Mouse (Mus musculus) left cerebral cortex, postnatal 36 days (tissue): ENCODE results near the gene Zfp781. TPM values are rescaled to one million over a fixed set of nuclear protein-coding genes. Genes with fewer than 3 reads are reported as not detected.
"Not testable (repeated sequence)": the region's sequence is repeated elsewhere in the genome, so short reads cannot be mapped to it uniquely, and the experiment has no call there.

Experiments
- DNase-seq, 2 experiments: peaks; one replicate each; pipeline ENCODE4 v3.0.0; 2021 to 2022; ENCODE audit warnings: low spot score in 2 of 2, mixed read lengths in 1 of 2
- intact Hi-C: fragments of 180-260 bp; cut with DNase I; formaldehyde crosslinking; loops from one replicate; pipeline ENCODE4 v1.15.1; 2025
- total RNA-seq, 2 experiments: library from RNA; stranded (reverse); gene quantifications; 2 replicates each; pipeline ENCODE4 v1.2.3; 2021

Gene Zfp781
- 1 to 10 TPM; 2.9 to 3.1 TPM for total RNA-seq

GRCm38 (mm10) chr10:81929842-81930743, at the start of gene Zfp781:
Gene Zfp781, minus strand, starts transcription at chr10:81930480.
- intact Hi-C loops, DNase-seq: not testable (repeated sequence)

GRCm38 (mm10) chr10:81978365-81979003, 48.2 kb upstream of the Zfp781 start:
- DNase-seq = peak; percentile 16 to 45
- intact Hi-C loops = not testable (repeated sequence)

- DNase-seq, intact Hi-C loops: not testable (repeated sequence)
These were observed 451 bp upstream of the Zfp781 start for GRCm38 (mm10) chr10:81930744-81931118.

- peak; percentile 2 to 3 for DNase-seq
- intact Hi-C loops = not testable (repeated sequence)
These were observed 66.6 kb downstream of the Zfp781 start, which contains the start of gene Gm32687 for GRCm38 (mm10) chr10:81863409-81864407. Gene Gm32687, plus strand, starts transcription at chr10:81863934.

Other genes with a start within 250 kb of the Zfp781 start
- 10 to 100 TPM in 1 of 2 experiments, 1 to 10 TPM in 1; 9.6 to 10.4 TPM for gene Zfp433, start 225.7 kb downstream of the Zfp781 start, total RNA-seq
- 10 to 100 TPM in 1 of 2 experiments, 1 to 10 TPM in 1; 8.4 to 12.7 TPM for gene Gm3055, start 159.3 kb downstream of the Zfp781 start, total RNA-seq
- gene Gm4767, start 118.3 kb downstream of the Zfp781 start, total RNA-seq = 1 to 10 TPM; 3.3 to 3.4 TPM
- gene Gm32687, start 66.5 kb downstream of the Zfp781 start, total RNA-seq = 1 to 10 TPM; 2.7 to 3.1 TPM
- gene Zfp873, start 117.6 kb upstream of the Zfp781 start, total RNA-seq = 10 to 100 TPM in 1 of 2 experiments, 1 to 10 TPM in 1; 9.0 to 10.9 TPM
- 1 to 10 TPM; 6.0 to 8.5 TPM for gene BC024063, start 152.9 kb upstream of the Zfp781 start, total RNA-seq
- 10 to 100 TPM in 1 of 2 experiments, 1 to 10 TPM in 1; 7.8 to 11.2 TPM for gene AU041133, start 197.5 kb upstream of the Zfp781 start, total RNA-seq